Mouse (Mus musculus) embryo, embryonic 10.5 days (tissue): ENCODE measurements at regions not wholly inside any gene's neighbourhood (a gene's known extent, or its start where the extent isn't known, plus 50 kb on each side); places are given as distances from the start of the nearest gene placed in this dataset.

ENCODE experiments used
- DNase-seq: peaks from one replicate; pipeline ENCODE4 v3.0.0-alpha.2; 2015; ENCODE audit warnings: low spot score

- no peak for DNase-seq
These were observed 251.8 kb upstream of the Kcnab2 start for GRCm38 (mm10) chr4:152729421-152729820.

GRCm38 (mm10) chr4:152725881-152726280, 248.2 kb upstream of the Kcnab2 start:
- no peak for DNase-seq

GRCm38 (mm10) chr4:152725423-152725822, 247.8 kb upstream of the Kcnab2 start:
- DNase-seq = no peak

- DNase-seq = no peak
These were observed 247.1 kb upstream of the Kcnab2 start for GRCm38 (mm10) chr4:152724741-152725140.

GRCm38 (mm10) chr4:152724026-152724425, 246.4 kb upstream of the Kcnab2 start:
- DNase-seq = no peak

GRCm38 (mm10) chr4:152720528-152720927, 242.9 kb upstream of the Kcnab2 start:
- no peak for DNase-seq

- DNase-seq = no peak
These were observed 241.9 kb upstream of the Kcnab2 start for GRCm38 (mm10) chr4:152719416-152720127.

GRCm38 (mm10) chr4:152710339-152710738, 232.7 kb upstream of the Kcnab2 start:
- no peak for DNase-seq

GRCm38 (mm10) chr4:152700217-152700616, 222.5 kb upstream of the Kcnab2 start:
- no peak for DNase-seq

GRCm38 (mm10) chr4:152697247-152697960, 219.7 kb upstream of the Kcnab2 start:
- DNase-seq = peak; percentile 55

- DNase-seq = peak; percentile 34
These were observed 214.1 kb upstream of the Kcnab2 start for GRCm38 (mm10) chr4:152691735-152692134.

- peak; percentile 10 for DNase-seq
These were observed 213.6 kb upstream of the Kcnab2 start for GRCm38 (mm10) chr4:152691302-152691701.

GRCm38 (mm10) chr4:152690766-152691165, 213.1 kb upstream of the Kcnab2 start:
- DNase-seq = no peak

GRCm38 (mm10) chr4:152689831-152690230, 212.2 kb upstream of the Kcnab2 start:
- DNase-seq = no peak

- peak; percentile 24 for DNase-seq
These were observed 208.9 kb upstream of the Kcnab2 start for GRCm38 (mm10) chr4:152686509-152687081.

GRCm38 (mm10) chr4:152674140-152674539, 196.5 kb upstream of the Kcnab2 start:
- peak; percentile 64 for DNase-seq

- DNase-seq = peak; percentile 39
These were observed 185.8 kb upstream of the Kcnab2 start for GRCm38 (mm10) chr4:152663482-152663881.

GRCm38 (mm10) chr4:152663069-152663468, 185.4 kb upstream of the Kcnab2 start:
- DNase-seq = no peak

- no peak for DNase-seq
These were observed 184.8 kb upstream of the Kcnab2 start for GRCm38 (mm10) chr4:152662439-152662838.

GRCm38 (mm10) chr4:152650198-152650597, 172.5 kb upstream of the Kcnab2 start:
- no peak for DNase-seq

- DNase-seq = peak; percentile 32
These were observed 169.9 kb upstream of the Kcnab2 start for GRCm38 (mm10) chr4:152647620-152648019.

GRCm38 (mm10) chr4:152647084-152647483, 169.4 kb upstream of the Kcnab2 start:
- DNase-seq = no peak

- DNase-seq = no peak
These were observed 159.4 kb upstream of the Kcnab2 start for GRCm38 (mm10) chr4:152637088-152637487.
